Mouse (Mus musculus): ENCODE measurements around the gene Hist1h2an. TPM values are rescaled to one million over a fixed set of nuclear protein-coding genes. Genes with fewer than 3 reads are reported as not detected.
"Not testable (repeated sequence)": the region's sequence is repeated elsewhere in the genome, so short reads cannot be mapped to it uniquely, and the experiment has no call there.

The Hist1h2an gene
- polyA plus RNA-seq, 1 experiment from 2014 or later, result 10.7 TPM

- H3K4me3 ChIP-seq, result peak overlapping the region; percentile 65
- no peaks in the 10 kb centered on the region for H3K36me3 ChIP-seq
- H3K4me2 ChIP-seq, result peak overlapping the region; percentile 90
- H3K27ac ChIP-seq, result peak overlapping the region; percentile 98
- no peak for ATAC-seq (ENCODE audit: borderline replicate concordance, extremely low read depth, low FRiP score, low TSS enrichment)
- 31% methylated on average over 6 of the region's 6 CpGs for WGBS
- no peaks in the 10 kb centered on the region for H3K9me3 ChIP-seq
- H3K9ac ChIP-seq, result peak overlapping the region; percentile 84; the same call in 1 of the 2 replicates
- H3K4me1 ChIP-seq, result peaks cover 35% of the 10 kb centered on the region
- no peaks in the 10 kb centered on the region for H3K27me3 ChIP-seq
These were observed 5.9 kb downstream of the Hist1h2an start for GRCm38 (mm10) chr13:21781021-21781555.

GRCm38 (mm10) chr13:21779767-21780731 is 7.0 kb downstream of the Hist1h2an start, which contains the start of gene Hist1h1b:
Gene Hist1h1b, minus strand, starts transcription at chr13:21780625.
- peak within 1 kb of the TSS; percentile 65 for H3K4me3 ChIP-seq

DNA sequence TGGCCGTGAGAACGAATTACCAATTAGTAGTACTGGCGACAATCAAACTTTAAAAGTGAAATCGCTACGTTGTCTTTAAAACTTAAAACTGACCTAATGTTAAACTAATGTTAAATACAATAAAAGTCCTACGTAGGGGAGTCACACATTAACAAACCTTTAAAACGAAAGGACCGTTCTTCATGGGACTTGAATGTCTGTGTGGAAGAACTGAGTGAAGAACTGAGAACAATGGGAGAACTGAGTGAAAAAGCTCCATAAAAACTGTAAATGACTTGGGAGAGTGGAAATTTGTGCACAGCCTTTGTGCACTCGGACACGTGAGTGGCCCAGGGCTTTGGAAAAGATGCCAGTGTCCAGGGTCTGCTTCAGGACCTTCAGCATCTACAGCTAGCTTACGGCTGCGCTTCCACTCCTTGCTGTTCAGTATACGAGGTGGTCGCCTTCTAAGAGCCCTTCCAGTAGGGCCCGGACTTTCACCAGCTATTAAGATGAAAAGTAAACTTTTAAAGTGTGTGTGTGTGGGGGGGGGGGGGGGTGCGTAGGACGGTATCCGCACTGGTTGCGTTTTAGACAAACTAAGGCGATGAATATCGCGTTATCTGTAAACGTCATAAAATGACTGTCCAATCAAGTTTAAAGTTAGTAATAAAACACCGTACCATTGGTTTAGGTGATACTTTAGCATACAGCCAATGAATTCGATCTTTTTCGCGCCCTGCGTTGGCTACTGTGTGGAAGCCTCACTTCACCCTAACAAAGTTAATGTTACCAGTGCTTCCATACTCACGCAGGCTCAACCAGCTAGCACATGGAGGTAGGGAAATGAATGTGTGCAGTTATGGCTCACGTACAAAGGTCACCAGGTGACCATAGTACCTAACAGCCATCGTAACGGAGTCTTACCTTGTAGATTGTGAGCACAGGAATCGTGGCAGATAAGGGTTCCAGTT is 7.9 kb downstream of the Hist1h2an start:
- H3K4me1 ChIP-seq, result peaks cover 18% of the 10 kb centered on the region
- peak overlapping the region; percentile 65 for H3K4me3 ChIP-seq
- no peaks in the 10 kb centered on the region for H3K27me3 ChIP-seq
- peak overlapping the region; percentile 84 for H3K9ac ChIP-seq
- peak overlapping the region; percentile 90 for H3K4me2 ChIP-seq
- H3K36me3 ChIP-seq, result no peaks in the 10 kb centered on the region
- peak; percentile 73 for ATAC-seq (ENCODE audit: borderline replicate concordance, extremely low read depth, low FRiP score, low TSS enrichment)
- 2% methylated on average over 33 of the region's 33 CpGs for WGBS
- H3K27ac ChIP-seq, result peak overlapping the region; percentile 98
- H3K9me3 ChIP-seq, result no peaks in the 10 kb centered on the region

More at GRCm38 (mm10) chr13:21779767-21780731, 7.0 kb downstream of the Hist1h2an start, which contains the start of gene Hist1h1b:
- peaks cover 26% of the 10 kb centered on the region for H3K4me1 ChIP-seq
- under 1% methylated on average over 44 of the region's 44 CpGs for WGBS
- H3K9me3 ChIP-seq, result no peaks in the 10 kb centered on the region
- peak within 1 kb of the TSS; percentile 90 for H3K4me2 ChIP-seq
- H3K36me3 ChIP-seq, result no peaks in the 10 kb centered on the region
- H3K27me3 ChIP-seq, result no peaks in the 10 kb centered on the region
- ATAC-seq (ENCODE audit: borderline replicate concordance, extremely low read depth, low FRiP score, low TSS enrichment), result peak; percentile 64
- peak within 1 kb of the TSS; percentile 84 for H3K9ac ChIP-seq
- H3K27ac ChIP-seq, result peak within 1 kb of the TSS; percentile 98

- H3K4me3 ChIP-seq, result 0 out of 2 replicates have a peak overlapping the region, but pooled peaks have one; percentile 17
- H3K9me3 ChIP-seq, result no peaks in the 10 kb centered on the region
- peak overlapping the region; percentile 38 for H3K4me2 ChIP-seq
- no peak for ATAC-seq (ENCODE audit: borderline replicate concordance, extremely low read depth, low FRiP score, low TSS enrichment)
- no peaks in the 10 kb centered on the region for H3K27me3 ChIP-seq
- no peak overlapping the region for H3K9ac ChIP-seq
- H3K27ac ChIP-seq, result no peak overlapping the region
- H3K4me1 ChIP-seq, result peaks cover 26% of the 10 kb centered on the region
- no peaks in the 10 kb centered on the region for H3K36me3 ChIP-seq
- WGBS, result 49% methylated on average over 1 of the region's 1 CpGs
These were observed 31.3 kb downstream of the Hist1h2an start for GRCm38 (mm10) chr13:21755707-21756106.

- H3K27me3 ChIP-seq; H3K36me3 ChIP-seq; H3K9me3 ChIP-seq; ATAC-seq (ENCODE audit: borderline replicate concordance, extremely low read depth, low FRiP score, low TSS enrichment): not testable (repeated sequence)
- peak overlapping the region; percentile 96 for H3K27ac ChIP-seq
- H3K4me2 ChIP-seq, result peak overlapping the region; percentile 70
- peaks cover 28% of the 10 kb centered on the region for H3K4me1 ChIP-seq
- H3K9ac ChIP-seq, result peak overlapping the region; percentile 55
- WGBS, result under 1% methylated on average over 15 of the region's 26 CpGs
- peak overlapping the region; percentile 47 for H3K4me3 ChIP-seq
These were observed 32.6 kb downstream of the Hist1h2an start for GRCm38 (mm10) chr13:21754294-21755001.

- not testable (repeated sequence) for H3K36me3 ChIP-seq, H3K9me3 ChIP-seq, H3K27me3 ChIP-seq
- Histone ChIP-seq H3K4me1 (peaks cover 29% of the 10 kb centered on the region), H3K4me3 (peak within 1 kb of the TSS; percentile 47), H3K9ac (peak within 1 kb of the TSS; percentile 55), H3K27ac (peak within 1 kb of the TSS; percentile 96), H3K4me2 (peak within 1 kb of the TSS; percentile 70)
- peak; percentile 92 for ATAC-seq (ENCODE audit: borderline replicate concordance, extremely low read depth, low FRiP score, low TSS enrichment)
- WGBS, result under 1% methylated on average over 49 of the region's 50 CpGs
These were observed 33.3 kb downstream of the Hist1h2an start, which contains the start of the genes Hist1h2ak and Hist1h2bn for GRCm38 (mm10) chr13:21753524-21754285. Gene Hist1h2ak, minus strand, starts transcription at chr13:21753827. Gene Hist1h2bn, plus strand, starts transcription at chr13:21754123.

DNA sequence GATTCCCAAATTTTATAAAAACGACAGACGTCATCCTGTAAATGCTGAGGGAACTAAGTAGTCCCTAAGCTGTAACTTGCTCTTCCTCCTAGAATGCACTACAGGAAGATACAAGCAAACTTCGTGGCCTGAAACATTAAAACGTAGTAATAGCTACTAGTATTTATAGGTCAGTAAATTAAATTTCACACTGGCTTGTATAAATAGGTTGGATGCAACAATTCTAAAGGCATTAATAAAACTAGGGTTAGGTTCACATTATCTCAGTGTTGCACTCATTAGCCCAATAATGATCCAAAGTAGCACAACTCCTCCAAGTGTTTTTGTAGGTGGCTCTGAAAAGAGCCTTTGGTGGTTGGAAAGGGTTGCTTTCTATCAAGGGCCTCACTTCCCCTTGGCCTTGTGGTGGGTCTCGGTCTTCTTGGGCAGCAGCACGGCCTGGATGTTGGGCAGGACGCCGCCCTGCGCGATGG is 33.9 kb downstream of the Hist1h2an start:
- under 1% methylated on average over 10 of the region's 10 CpGs for WGBS
- ATAC-seq (ENCODE audit: borderline replicate concordance, extremely low read depth, low FRiP score, low TSS enrichment), result peak; percentile 7; the same call in 1 of the 2 replicates

DNA sequence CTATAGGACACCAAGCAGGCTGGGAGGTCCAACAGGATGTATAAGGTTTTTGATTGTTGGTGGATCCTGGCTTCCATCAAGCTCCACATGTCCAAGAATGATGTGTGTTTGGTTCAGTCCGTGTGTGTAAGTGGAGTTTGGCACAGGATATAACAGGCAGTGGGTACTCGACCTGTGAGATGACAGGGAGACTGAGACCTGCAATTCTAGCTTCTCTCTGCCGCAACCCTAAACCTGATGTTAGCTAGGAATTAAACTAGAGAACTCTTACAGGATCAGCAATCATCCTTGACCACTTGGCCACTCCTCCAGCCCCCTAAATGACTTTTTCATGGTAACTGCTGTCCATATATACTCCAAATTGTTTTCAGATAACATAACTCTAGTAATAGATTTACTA is 34.7 kb downstream of the Hist1h2an start:
- Histone ChIP-seq H3K9me3 (no peaks in the 10 kb centered on the region), H3K27me3 (no peaks in the 10 kb centered on the region), H3K4me2 (peak overlapping the region; percentile 70), H3K4me1 (peaks cover 36% of the 10 kb centered on the region), H3K9ac (no peak overlapping the region; the same call in 1 of the 2 replicates), H3K27ac (peak overlapping the region; percentile 96), H3K4me3 (peak overlapping the region; percentile 0; the same call in 1 of the 2 replicates), H3K36me3 (no peaks in the 10 kb centered on the region)
- no peak for ATAC-seq (ENCODE audit: borderline replicate concordance, extremely low read depth, low FRiP score, low TSS enrichment)
- 18% methylated on average over 3 of the region's 3 CpGs for WGBS

More for the DNA sequence above, 33.9 kb downstream of the Hist1h2an start:
- H3K9ac ChIP-seq, result peak overlapping the region; percentile 55
- H3K36me3 ChIP-seq, result no peaks in the 10 kb centered on the region
- peak overlapping the region; percentile 96 for H3K27ac ChIP-seq
- H3K27me3 ChIP-seq, result no peaks in the 10 kb centered on the region
- peak overlapping the region; percentile 70 for H3K4me2 ChIP-seq
- H3K9me3 ChIP-seq, result no peaks in the 10 kb centered on the region
- H3K4me1 ChIP-seq, result peaks cover 33% of the 10 kb centered on the region
- H3K4me3 ChIP-seq, result peak overlapping the region; percentile 47

GRCm38 (mm10) chr13:21751827-21752226 is 35.2 kb downstream of the Hist1h2an start:
- peaks cover 40% of the 10 kb centered on the region for H3K4me1 ChIP-seq
- peak overlapping the region; percentile 96 for H3K27ac ChIP-seq
- no peaks in the 10 kb centered on the region for H3K36me3 ChIP-seq
- ATAC-seq (ENCODE audit: borderline replicate concordance, extremely low read depth, low FRiP score, low TSS enrichment), result no peak
- peak overlapping the region; percentile 70; the same call in 1 of the 2 replicates for H3K4me2 ChIP-seq
- H3K9me3 ChIP-seq, result no peaks in the 10 kb centered on the region
- WGBS, result 46% methylated on average over 3 of the region's 3 CpGs
- H3K27me3 ChIP-seq, result no peaks in the 10 kb centered on the region
- 0 out of 2 replicates have a peak overlapping the region, but pooled peaks have one; percentile 0 for H3K4me3 ChIP-seq
- no peak overlapping the region for H3K9ac ChIP-seq

- Histone ChIP-seq H3K27me3 (no peaks in the 10 kb centered on the region), H3K27ac (peak overlapping the region; percentile 55; the same call in 1 of the 2 replicates), H3K36me3 (no peaks in the 10 kb centered on the region), H3K4me3 (no peak overlapping the region), H3K4me2 (no peak overlapping the region), H3K9ac (no peak overlapping the region), H3K4me1 (peaks cover 40% of the 10 kb centered on the region), H3K9me3 (no peaks in the 10 kb centered on the region)
- no peak for ATAC-seq (ENCODE audit: borderline replicate concordance, extremely low read depth, low FRiP score, low TSS enrichment)
These were observed 35.6 kb downstream of the Hist1h2an start for GRCm38 (mm10) chr13:21751417-21751816.

All from lung, embryonic 15.5 days (tissue).